Mouse (Mus musculus) lung, embryonic 14.5 days (tissue): ENCODE data around the gene Tmem270. TPM values are rescaled to one million over a fixed set of nuclear protein-coding genes. Genes with fewer than 3 reads are reported as not detected.
"Not testable (repeated sequence)": the region's sequence is repeated elsewhere in the genome, so short reads cannot be mapped to it uniquely, and the experiment has no call there.

ENCODE experiments used
- ATAC-seq: fragments of 200-750 bp; cut with Nextera tagmentation; 2 replicates; pipeline ENCODE4 v1.8.0; 2017; ENCODE audit warnings: mild to moderate bottlenecking, moderate TSS enrichment, moderate library complexity; ENCODE audit not compliant: insufficient read depth
- DNase-seq: peaks from one replicate; pipeline ENCODE4 v3.0.0-alpha.2; 2015
- H3K27ac ChIP-seq: fragments of 300-500 bp; sonication (generic); 2 replicates; pipeline ENCODE4 v1.5.1; 2014; ENCODE audit warnings: low read depth, mild to moderate bottlenecking, moderate library complexity
- H3K27me3 ChIP-seq: fragments of 300-500 bp; sonication (generic); 2 replicates; pipeline ENCODE4 v1.6.1; 2014; ENCODE audit warnings: low read length, control low read depth; ENCODE audit not compliant: insufficient read depth
- H3K36me3 ChIP-seq: fragments of 300-500 bp; sonication (generic); 2 replicates; pipeline ENCODE4 v1.6.1; 2014; ENCODE audit warnings: control low read depth; ENCODE audit not compliant: insufficient read depth
- H3K4me1 ChIP-seq: fragments of 300-500 bp; sonication (generic); 2 replicates; pipeline ENCODE4 v1.6.1; 2014; ENCODE audit warnings: antibody characterized with exemption, control low read depth; ENCODE audit not compliant: insufficient read depth
- H3K4me2 ChIP-seq: fragments of 300-500 bp; sonication (generic); 2 replicates; pipeline ENCODE4 v1.6.1; 2014; ENCODE audit warnings: mild to moderate bottlenecking
- H3K4me3 ChIP-seq: fragments of 300-500 bp; sonication (generic); 2 replicates; pipeline ENCODE4 v1.5.1; 2014; ENCODE audit warnings: low read depth, low read length
- H3K9ac ChIP-seq: fragments of 300-500 bp; sonication (generic); 2 replicates; pipeline ENCODE4 v1.6.1; 2014
- H3K9me3 ChIP-seq: fragments of 300-500 bp; sonication (generic); 2 replicates; pipeline ENCODE4 v1.6.1; 2016; ENCODE audit warnings: low read depth, low read length, control low read depth
- CTCF ChIP-seq: IDR thresholded peaks from 2 replicates; pipeline ENCODE4 v1.5.1; 2016; ENCODE audit warnings: antibody characterized with exemption, low read depth
- WGBS: fragments of 180-500 bp; shearing (Covaris S2); extraction: QIAGEN DNeasy Blood & Tissue Kit; methylation state at CpG from one replicate; pipeline ENCODE4 v1.1.7; 2014; 5-methylcytosine and 5-hydroxymethylcytosine counted together
- polyA plus RNA-seq: library from polyadenylated mRNA; unstranded; fragments of >200 nt; fragmentation: Nextera tagmentation; extraction: Ambion mirVana; gene quantifications from 2 replicates; pipeline ENCODE4 v1.2.1, GENCODE M21; 2014

Tmem270 gene
- polyA plus RNA-seq, 1 experiment from 2014 or later: not detected

DNA sequence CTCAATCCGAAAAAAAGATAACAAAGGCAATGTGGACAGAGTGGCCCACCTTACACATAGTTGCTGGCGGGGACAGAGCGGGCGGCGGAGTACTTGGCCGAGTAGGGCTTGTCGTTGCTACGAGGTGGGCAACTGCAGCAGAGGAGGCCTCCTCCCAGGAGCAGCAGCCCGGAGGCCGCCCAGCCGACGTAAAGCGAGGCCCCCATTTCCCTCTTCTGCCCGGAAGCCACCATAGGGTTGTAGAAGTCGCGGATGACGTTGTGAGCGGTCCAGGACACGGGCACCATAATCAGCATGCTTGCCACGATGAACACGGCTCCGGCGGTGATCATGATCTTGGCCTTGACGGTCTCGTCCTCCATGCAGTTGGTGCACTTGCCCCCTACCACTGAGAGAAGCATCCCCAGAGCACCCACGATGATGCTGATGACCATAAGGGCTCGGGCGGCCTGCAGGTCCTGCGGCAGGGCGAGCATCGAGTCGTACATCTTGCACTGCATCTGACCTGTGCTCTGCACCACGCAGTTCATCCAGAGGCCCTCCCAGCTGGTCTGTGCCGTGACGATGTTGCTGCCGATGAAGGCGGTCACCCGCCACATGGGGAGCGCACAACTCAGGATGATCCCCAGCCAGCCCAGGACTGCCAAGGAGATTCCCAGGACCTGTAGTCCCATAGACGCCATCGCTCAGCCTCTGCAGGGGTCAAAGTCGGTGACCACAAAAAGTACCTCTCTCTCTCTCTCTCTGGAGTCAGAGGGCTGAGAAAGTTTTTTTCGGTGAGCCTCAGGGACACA, 39.7 kb upstream of the Tmem270 start:
- no peaks in the 10 kb centered on the region for H3K36me3 ChIP-seq
- DNase-seq (no peak), ATAC-seq (no peak)
- H3K27me3 ChIP-seq: peaks cover 25% of the 10 kb centered on the region
- 17% methylated on average over 43 of the region's 43 CpGs for WGBS
- no peaks in the 10 kb centered on the region for H3K9me3 ChIP-seq
- H3K9ac ChIP-seq: peak overlapping the region; percentile 62
- H3K4me2 ChIP-seq: peak overlapping the region; percentile 55
- peak overlapping the region; percentile 48 for H3K4me3 ChIP-seq
- TF ChIP-seq CTCF: no peak
- H3K27ac ChIP-seq: peak overlapping the region; percentile 91
- H3K4me1 ChIP-seq: peaks cover 17% of the 10 kb centered on the region

GRCm38 (mm10) chr5:134945266-134945959, 38.9 kb upstream of the Tmem270 start:
- Histone ChIP-seq H3K27ac (peak overlapping the region; percentile 91; the same call in 1 of the 2 replicates), H3K4me3 (peak overlapping the region; percentile 48), H3K36me3 (0 out of 2 replicates have a peak, but pooled peaks cover 3% of the 10 kb centered on the region), H3K9me3 (no peaks in the 10 kb centered on the region), H3K9ac (peak overlapping the region; percentile 62), H3K4me2 (peak overlapping the region; percentile 55), H3K4me1 (peaks cover 13% of the 10 kb centered on the region), H3K27me3 (peaks cover 25% of the 10 kb centered on the region)
- no peak; the same call in 1 of the 2 replicates for ATAC-seq
- 37% methylated on average over 16 of the region's 19 CpGs for WGBS
- peak; percentile 24 for DNase-seq
- TF ChIP-seq CTCF: no peak

DNA sequence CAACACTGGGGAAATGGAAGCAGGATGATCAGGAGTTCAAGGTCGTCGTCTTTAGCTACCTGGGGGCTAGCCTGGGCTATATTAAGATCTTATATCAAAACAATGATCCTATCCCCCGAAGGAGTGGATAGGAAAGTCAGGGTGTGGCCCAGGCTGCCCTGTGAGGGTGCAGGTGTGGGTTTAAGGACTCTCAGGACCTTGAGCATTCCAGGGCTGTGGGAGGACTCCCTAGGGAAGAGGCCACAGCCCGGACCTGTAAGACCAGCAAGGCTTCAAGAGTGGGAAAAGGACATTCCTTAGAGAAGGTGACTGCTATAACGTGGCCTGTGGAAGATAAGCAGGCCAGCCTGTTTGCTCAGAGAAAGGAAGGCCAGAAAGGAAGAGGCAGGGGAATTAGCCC, 37.6 kb upstream of the Tmem270 start:
- Histone ChIP-seq H3K4me2 (peak overlapping the region; percentile 55), H3K27me3 (peaks cover 25% of the 10 kb centered on the region), H3K4me3 (peak overlapping the region; percentile 48; the same call in 1 of the 2 replicates), H3K9ac (no peak overlapping the region), H3K27ac (peak overlapping the region; percentile 50; the same call in 1 of the 2 replicates), H3K36me3 (0 out of 2 replicates have a peak, but pooled peaks cover 3% of the 10 kb centered on the region), H3K4me1 (peaks cover 13% of the 10 kb centered on the region), H3K9me3 (no peaks in the 10 kb centered on the region)
- no peak for TF ChIP-seq CTCF
- ATAC-seq: no peak
- no peak for DNase-seq
- WGBS: 65% methylated on average over 5 of the region's 5 CpGs

- 71% methylated on average over 2 of the region's 2 CpGs for WGBS
- ATAC-seq (no peak), DNase-seq (no peak)
- 0 out of 2 replicates have a peak, but pooled peaks cover 3% of the 10 kb centered on the region for H3K36me3 ChIP-seq
- H3K27me3 ChIP-seq: peaks cover 25% of the 10 kb centered on the region
- no peak overlapping the region for H3K9ac ChIP-seq
- no peak overlapping the region for H3K4me3 ChIP-seq
- TF ChIP-seq CTCF: no peak
- H3K4me2 ChIP-seq: no peak overlapping the region
- peaks cover 8% of the 10 kb centered on the region for H3K4me1 ChIP-seq
- no peaks in the 10 kb centered on the region for H3K9me3 ChIP-seq
- H3K27ac ChIP-seq: no peak overlapping the region
These were observed 36.2 kb upstream of the Tmem270 start for GRCm38 (mm10) chr5:134942740-134943139.

- Histone ChIP-seq H3K27me3 (peaks cover 19% of the 10 kb centered on the region), H3K4me3 (no peak overlapping the region), H3K27ac (no peak overlapping the region), H3K4me1 (no peaks in the 10 kb centered on the region), H3K4me2 (no peak overlapping the region), H3K36me3 (0 out of 2 replicates have a peak, but pooled peaks cover 3% of the 10 kb centered on the region), H3K9ac (no peak overlapping the region), H3K9me3 (no peaks in the 10 kb centered on the region)
- TF ChIP-seq CTCF: no peak
- 63% methylated on average over 14 of the region's 14 CpGs for WGBS
- no peak for ATAC-seq
- peak; percentile 19 for DNase-seq
These were observed 35.1 kb upstream of the Tmem270 start for GRCm38 (mm10) chr5:134941472-134942209.

- 91% methylated on average over 3 of the region's 7 CpGs for WGBS
- H3K9ac ChIP-seq, H3K9me3 ChIP-seq, H3K36me3 ChIP-seq, H3K4me2 ChIP-seq, H3K4me3 ChIP-seq, H3K27me3 ChIP-seq, H3K4me1 ChIP-seq, ATAC-seq, H3K27ac ChIP-seq, DNase-seq: not testable (repeated sequence)
These were observed 33.0 kb upstream of the Tmem270 start for GRCm38 (mm10) chr5:134939554-134939953.
